Mouse (Mus musculus): ENCODE measurements around the gene Mplkip. TPM values are rescaled to one million over a fixed set of nuclear protein-coding genes. Genes with fewer than 3 reads are reported as not detected.

Gene Mplkip
- 16.3 and 23.5 TPM in 2 replicates for polyA plus RNA-seq (2012; rRNA removed)

DNA sequence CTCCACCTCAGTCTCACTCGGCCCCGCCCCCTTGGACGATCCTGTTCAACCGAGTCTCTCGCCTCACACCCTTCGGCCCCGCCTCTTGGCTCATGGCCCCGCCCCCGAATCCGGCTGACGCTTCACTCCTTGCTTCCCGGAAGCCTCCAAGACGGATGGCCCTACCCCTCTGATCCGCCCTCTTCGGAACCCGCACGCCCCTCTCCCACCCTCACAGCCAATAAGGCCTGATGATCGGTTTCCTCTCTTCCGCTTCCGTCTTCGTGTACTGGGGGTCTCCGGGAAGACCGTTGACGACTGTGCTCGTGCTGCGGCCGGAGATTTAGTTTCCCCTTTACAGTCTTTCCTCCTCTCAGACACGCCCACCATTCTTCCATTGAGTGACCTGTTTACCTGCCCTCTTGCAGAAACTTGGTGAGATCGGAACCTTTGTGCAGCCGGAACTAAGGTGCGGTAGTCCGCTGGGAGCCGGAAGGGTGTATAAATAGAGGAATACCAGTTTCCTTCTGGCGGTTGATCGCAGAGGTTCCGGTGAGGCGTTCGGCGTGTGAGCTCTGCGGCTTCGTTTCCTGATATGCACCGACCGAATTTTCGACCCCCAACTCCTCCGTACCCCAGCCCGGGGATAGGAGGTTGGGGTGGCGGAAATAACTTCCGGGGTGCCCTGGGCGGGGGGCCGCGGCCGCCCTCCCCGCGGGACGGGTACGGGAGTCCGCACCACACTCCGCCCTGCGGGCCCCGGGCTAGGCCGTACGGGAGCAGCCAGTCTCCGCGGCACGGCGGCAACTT is at the start of gene Mplkip, which contains the start of gene Sugct:
TSS of gene Mplkip (plus strand) at position 282 of the 789 bp plus-strand sequence.
TSS of gene Sugct (minus strand) at position 643 of the 789 bp plus-strand sequence.

Other genes with a start within 250 kb of the Mplkip start
- gene Sugct, start 361 bp downstream of the Mplkip start, polyA plus RNA-seq (2012; rRNA removed): 1.1 and 1.5 TPM in 2 replicates
- 71.1 and 118 TPM in 2 replicates for gene Cdk13, start 109.9 kb downstream of the Mplkip start, polyA plus RNA-seq (2012; rRNA removed)
- 11.2 and 13.8 TPM in 2 replicates for gene Rala, start 249.0 kb downstream of the Mplkip start, polyA plus RNA-seq (2012; rRNA removed)